Mouse (Mus musculus) bone marrow, adult 2 months (tissue): ENCODE results near the gene Aldh9a1.

Experiments used
- CTCF ChIP-seq: fragments of 200-500 bp; IDR thresholded peaks from 2 replicates; pipeline ENCODE4 v1.5.1; 2011; ENCODE audit warnings: low read length, control low read depth; ENCODE audit not compliant: control insufficient read depth, insufficient read depth
- POLR2A ChIP-seq: fragments of 200-500 bp; IDR thresholded peaks from 2 replicates; pipeline ENCODE4 v1.6.1; 2011; ENCODE audit warnings: low read depth, mild to moderate bottlenecking, control low read depth, low read length, borderline replicate concordance; ENCODE audit not compliant: control insufficient read depth

DNA sequence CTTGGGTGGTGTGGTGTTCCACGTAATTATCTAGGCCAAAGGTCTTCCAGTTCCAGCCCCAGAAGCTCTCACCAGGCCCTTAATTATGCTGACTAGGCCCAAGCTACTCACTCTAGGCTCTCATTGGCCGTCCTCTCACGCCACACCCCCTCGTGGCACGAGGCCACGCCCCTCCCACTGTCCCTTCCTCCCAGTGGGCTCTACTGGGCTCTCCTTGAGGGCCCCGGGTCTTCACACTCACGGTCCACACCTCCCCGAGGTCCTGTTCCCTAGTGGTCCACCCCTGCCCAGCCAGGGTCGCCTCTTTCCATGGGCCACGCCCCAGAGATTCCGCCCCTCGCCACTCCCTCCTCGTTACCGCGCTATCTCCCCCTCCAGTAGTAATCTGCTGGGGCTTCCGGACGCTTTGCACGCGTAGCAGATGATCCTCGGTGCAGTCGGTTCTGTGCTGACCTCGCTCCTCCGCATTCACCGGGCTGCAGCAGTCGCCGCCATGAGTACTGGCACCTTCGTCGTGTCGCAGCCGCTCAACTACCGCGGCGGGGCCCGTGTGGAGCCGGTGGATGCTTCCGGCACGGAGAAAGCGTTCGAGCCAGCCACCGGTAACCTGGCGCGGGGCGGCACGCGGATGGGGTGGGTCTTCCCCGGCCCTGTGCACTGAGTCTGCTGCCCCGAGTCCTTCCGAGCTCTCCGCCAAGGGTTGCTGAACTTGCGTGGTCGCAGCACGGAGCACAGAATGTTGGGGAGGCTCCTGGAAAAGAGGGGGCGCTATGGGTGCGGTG, at the start of gene Aldh9a1:
- TF ChIP-seq CTCF, result peak; percentile 2; the same call in 1 of the 2 replicates
- peak; percentile 76; the same call in 1 of the 2 replicates for TF ChIP-seq POLR2A
